Mouse (Mus musculus) cerebellum, postnatal 10 days (tissue): ENCODE data around the gene Zp1.

ENCODE experiments used
- DNase-seq, 2 experiments: peaks; one replicate each; pipeline ENCODE4 v3.0.0; 2021; ENCODE audit warnings: mixed read lengths in 2 of 2

Gene Zp1

DNA sequence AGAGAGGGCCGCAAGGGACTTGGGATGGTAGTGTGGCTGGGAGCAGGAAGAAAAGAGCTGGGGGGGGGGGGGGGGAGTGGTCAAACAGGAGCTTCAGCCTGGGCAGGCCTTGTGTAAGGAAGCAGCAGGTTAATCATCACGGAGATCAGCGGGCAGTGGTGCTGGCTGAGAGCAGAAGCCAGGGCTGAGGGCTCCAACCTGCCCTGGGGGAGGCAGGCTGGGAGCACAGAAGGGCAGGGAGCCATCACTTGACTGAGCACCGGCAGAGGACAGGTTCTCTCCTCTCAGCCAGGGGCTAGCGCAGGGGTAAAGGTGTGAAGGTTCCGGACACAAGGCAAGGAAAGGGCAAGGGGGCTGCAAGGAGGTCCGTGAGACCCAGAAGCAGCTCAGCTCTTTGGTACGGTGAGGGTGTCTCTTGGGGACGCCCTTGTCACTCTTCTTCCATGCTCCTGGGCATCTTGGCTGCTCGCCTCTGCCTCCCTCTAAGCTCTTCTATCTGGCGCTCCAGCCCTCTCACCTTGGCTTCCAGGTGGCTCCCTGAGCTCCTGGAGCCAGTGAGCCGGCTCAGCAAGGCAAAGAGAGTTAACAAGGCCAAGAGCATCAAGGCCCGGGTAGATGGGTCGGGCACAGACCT lies 49.0 kb downstream of the Zp1 start:
- DNase-seq = no peak

DNA sequence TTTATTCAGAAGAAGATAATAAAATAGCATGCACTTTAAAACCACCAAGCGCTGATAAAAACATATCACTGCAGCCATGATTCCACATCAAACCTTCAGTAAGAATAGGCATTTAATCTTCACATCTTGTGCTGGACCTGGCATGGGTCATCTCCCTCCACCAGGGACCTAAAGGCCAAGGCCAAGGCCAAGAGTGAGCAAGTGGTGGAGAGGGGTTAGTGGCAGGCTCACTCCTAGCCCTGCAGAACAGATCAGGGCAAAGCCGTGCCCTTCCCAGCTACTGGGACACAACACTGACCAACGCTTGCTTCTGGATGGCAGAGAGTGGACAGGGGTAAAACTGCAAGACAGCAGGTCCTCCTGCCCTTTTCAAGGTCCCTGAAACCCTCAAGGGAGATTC lies 49.8 kb downstream of the Zp1 start:
- no peak for DNase-seq

DNA sequence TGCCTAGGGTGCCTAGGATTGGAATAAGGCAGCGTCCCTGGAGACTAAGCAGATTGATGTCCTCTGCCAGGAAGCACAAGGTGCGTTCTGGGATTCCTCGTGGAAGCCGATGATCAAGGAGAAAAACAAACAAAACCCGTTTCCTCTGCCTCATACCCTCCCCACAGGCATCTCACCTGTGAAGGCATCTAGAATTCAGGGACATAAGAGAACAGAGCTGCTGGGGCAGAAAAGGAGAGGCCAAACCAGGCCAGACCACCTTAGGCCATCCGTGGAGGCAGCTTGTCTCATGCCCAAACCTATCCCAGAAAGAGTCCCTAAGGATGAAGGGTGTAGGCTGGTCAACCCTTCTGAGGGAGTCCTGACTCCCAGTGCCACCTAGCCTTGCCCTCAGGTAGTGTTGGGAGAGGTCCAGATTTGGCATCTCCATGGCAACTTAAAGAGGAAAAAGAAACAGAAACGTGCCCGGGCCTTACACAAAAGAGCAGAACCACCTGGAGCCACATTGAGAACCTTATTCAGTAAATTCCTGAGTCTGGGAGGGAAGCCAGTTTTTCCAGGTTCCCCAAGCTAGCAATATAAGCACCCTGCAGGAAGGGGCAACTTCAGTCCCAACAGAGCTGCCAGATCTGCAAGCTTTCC lies 50.4 kb downstream of the Zp1 start, which contains the start of gene Tmem132a:
TSS of gene Tmem132a (minus strand) at position 55 of the 642 bp plus-strand sequence.
- DNase-seq = peak; percentile 71 to 79

DNA sequence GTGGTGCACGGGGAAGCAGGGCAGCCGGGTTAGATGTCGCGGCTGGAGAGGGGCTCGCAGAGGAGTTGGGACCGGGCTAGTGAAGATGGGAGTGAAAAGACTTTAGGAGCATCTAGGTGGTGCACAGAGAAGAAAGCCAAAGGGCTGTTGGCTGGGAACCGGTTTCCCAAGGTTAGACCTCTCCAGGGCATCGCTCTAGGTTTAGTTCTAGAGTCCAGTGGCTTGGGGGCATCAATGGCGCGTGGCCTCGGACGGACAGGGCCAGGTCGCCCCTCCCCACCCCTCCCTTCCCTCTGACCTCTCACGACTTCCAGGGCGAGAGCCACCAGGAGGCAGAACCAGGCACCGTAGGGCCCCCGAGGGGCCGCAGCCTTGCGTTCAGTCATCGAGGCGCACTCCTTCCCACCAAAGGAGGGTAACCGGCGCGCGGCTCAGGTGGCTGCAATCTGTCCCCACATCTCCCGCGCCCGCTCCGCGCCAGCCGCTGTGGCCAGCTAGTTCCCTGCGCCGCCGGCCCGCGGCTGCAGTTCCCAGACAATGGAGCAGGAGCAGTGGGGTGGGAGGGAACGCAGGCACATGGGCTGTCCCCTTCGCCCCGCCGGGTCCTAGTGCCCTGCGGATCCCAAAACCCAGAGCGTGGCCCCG lies 51.1 kb downstream of the Zp1 start:
- peak; percentile 93 to 95 for DNase-seq

DNA sequence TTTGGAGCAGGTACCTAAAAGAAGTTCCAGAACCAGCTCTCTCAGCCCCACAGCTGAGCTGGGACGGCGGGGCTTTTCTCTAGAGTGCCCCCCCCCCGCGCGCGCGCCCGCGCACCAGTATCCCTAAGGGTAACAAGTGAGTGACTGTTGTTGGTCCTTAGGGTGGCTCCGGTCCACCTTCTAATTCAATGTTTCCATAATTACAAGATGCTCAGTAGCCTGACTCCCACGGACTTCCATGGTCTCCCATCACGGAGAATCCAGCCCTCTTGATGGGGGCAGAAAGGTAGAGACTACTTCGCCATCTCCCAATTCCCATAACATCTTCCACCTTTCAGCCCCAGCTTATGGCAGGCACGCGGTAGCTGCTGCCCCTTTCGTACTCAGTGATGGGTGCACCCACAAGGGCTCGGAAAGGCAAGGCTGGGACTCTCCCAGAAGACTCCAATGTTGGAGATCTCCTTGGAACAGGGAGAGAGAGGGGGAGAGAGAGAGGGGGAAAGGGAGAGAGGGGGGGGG lies 51.8 kb downstream of the Zp1 start:
- DNase-seq = peak; percentile 56 to 65

DNA sequence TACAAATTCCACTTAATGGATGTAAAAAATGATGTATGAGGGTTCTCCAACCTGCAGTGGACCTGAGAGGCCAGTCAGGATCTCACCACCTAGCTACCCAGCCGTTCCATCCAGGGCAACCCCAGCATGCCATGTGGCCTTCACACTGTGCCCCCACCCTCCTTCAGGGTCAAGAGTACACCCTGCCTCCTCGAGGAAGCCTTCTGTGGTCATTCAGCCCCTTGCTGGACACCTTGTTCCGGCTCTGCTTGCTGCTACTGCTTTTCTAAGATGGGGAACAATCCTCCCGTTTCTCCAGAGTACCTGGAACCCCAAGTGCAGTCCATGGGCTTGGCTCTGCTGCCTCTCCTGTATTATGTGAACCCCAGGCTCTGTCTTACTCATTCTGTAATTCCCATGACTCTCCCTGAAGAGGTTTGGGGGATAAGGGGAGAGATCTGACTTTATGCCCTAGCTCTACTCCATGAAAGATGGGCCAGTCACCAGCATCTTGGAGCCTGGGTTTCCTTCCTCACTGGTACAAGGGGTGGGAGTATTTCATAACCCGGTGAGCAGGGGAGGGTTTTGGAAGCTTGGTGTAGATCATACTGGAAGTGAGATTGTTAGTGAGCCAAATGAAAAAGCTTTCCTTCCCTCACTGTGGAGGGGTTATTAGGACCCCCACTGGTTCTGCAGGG lies 52.3 kb downstream of the Zp1 start:
- no peak for DNase-seq

DNA sequence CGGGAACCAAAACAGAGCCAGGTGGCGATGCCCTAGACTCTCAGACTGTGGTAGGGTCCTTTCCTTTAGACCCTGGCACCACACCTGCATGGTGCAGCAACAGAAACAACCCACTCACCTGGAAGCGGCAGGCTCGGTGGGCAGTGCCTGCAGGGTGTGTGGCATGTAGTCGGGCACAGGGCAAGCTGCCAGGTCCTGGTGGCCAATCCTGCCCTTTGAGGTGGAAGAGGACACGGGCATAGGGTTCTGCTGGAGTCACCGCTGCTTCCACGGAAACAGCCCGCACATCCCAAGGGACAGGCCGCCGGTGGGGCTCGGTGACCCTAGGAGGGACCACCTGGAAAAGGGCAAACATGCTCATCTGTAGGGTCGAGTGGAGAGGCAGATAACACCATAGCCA lies 54.1 kb downstream of the Zp1 start:
- DNase-seq = peak; percentile 71 to 78
